Mouse (Mus musculus) limb, embryonic 11.5 days (tissue): Measurements from ENCODE around the gene Gm11146. TPM values are rescaled to one million over a fixed set of nuclear protein-coding genes. Genes with fewer than 3 reads are reported as not detected.
A peak's percentile ranks its signal among the peaks of the same experiment; 100 is the strongest.

ENCODE experiments used
- microRNA counts: library from miRNA; unstranded; fragments of <30 nt; microRNA quantifications from one replicate; lab custom pipeline; 2016
- microRNA-seq: library from miRNA; unstranded; fragments of <30 nt; microRNA quantifications from one replicate; pipeline ENCODE4, GENCODE M21; 2016
- polyA plus RNA-seq: library from polyadenylated mRNA; unstranded; fragments of >200 nt; fragmentation: Nextera tagmentation; extraction: Ambion mirVana; gene quantifications from 2 replicates; pipeline ENCODE4 v1.2.1, GENCODE M21; 2014

The Gm11146 gene
- polyA plus RNA-seq, 1 experiment from 2014 or later = not detected

MicroRNA genes within 50 kb of the gene (microRNA counts, 519-probe panel; counts per million panel counts)
- microRNA mmu-miR-125b-5p (lab: Ali Mortazavi, UCI) = 7,274 counts per million, percentile 99 among the panel's probes with 10 or more counts
- 5,288 counts per million, percentile 87 among the panel's probes with 10 or more counts for microRNA mmu-miR-99a (lab: Ali Mortazavi, UCI)

Small RNA genes within 50 kb of the gene (microRNA-seq; reads per million reads assigned to microRNA genes)
- gene Mir125b-2 (462 reads per million, percentile 67 among the genes with 10 or more reads in this experiment), gene Mir99a (30,531 reads per million, percentile 98 among the genes with 10 or more reads in this experiment), gene Mirlet7c-1 (41.2 reads per million, percentile 38 among the genes with 10 or more reads in this experiment)
